In the genomic region with DNA sequence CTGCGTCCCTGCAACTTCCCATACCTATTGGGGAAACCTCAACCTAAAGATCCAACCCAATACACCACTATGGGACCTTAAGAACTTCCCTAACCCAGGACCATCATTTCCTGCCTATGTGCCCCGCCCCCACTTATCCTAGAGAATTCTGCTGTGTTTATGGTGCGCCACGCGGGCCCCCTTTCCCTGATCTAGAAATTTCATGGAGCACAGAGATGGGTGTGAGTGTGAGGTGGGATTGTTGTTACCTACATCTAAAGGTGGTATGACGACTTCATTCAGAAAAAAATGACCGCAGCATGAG, we compare ENCODE assay signal across 9 mouse cellular contexts. TPM values are rescaled to one million over a fixed set of nuclear protein-coding genes. Genes with fewer than 3 reads are reported as not detected.
DNase-seq lines count a peak whose midpoint lies in the region; ATAC-seq and TF ChIP-seq lines count a peak whose summit lies in the region.
"Had no signal": no experiment of that assay in that cellular context is flagged by ENCODE, and none has a peak within 500 bp of the region (broad histone marks: within the 10 kb centered on the region; RNA-seq: fewer than 3 reads in every experiment).

No protein-coding gene starts in this region.

- peak overlapping the region; percentile 17; the same call in 1 of the 2 replicates for H3K4me3 ChIP-seq in kidney, embryonic 16.5 days (ENCODE audit: low read length)
- peak overlapping the region; percentile 23 for H3K4me3 ChIP-seq in embryonic facial prominence, embryonic 14.5 days (ENCODE audit: low read depth, low read length)
- no peak overlapping the region for H3K4me3 ChIP-seq in intestine, embryonic 15.5 days (replicated peaks)
- no peak overlapping the region for H3K4me3 ChIP-seq in myocyte
- H3K4me3 ChIP-seq: erythroblast, embryonic 14.5 days had no signal

- no peak overlapping the region for H3K27ac ChIP-seq in kidney, embryonic 16.5 days (ENCODE audit: low read length)
- no peak overlapping the region for H3K27ac ChIP-seq in embryonic facial prominence, embryonic 14.5 days (replicated peaks; ENCODE audit: low read depth, low read length)
- no peak overlapping the region for H3K27ac ChIP-seq in intestine, embryonic 15.5 days

- DNase-seq in kidney, adult 11 months: no peak
- no peak for DNase-seq in embryonic facial prominence, embryonic 14.5 days (ENCODE audit: low spot score)
- no peak for DNase-seq in layer of hippocampus, adult 9-10 months (ENCODE audit: low spot score)
- DNase-seq in frontal cortex, adult 2 months (ENCODE audit: extremely low spot score in 1 of 2, low spot score in 1 of 2): no peak
- DNase-seq in frontal cortex, postnatal 25 days (ENCODE audit: low spot score in 2 of 2): no peak

- H3K9ac ChIP-seq in kidney, embryonic 16.5 days (replicated peaks; ENCODE audit: low read length): no peak overlapping the region
- no peak overlapping the region for H3K9ac ChIP-seq in embryonic facial prominence, embryonic 14.5 days (ENCODE audit: low read depth, low read length)
- H3K9ac ChIP-seq in intestine, embryonic 15.5 days: no peak overlapping the region

- WGBS in kidney, embryonic 16.5 days: 50% methylated on average over 7 of the region's 7 CpGs
- 47% methylated on average over 7 of the region's 7 CpGs for WGBS in embryonic facial prominence, embryonic 14.5 days
- WGBS in intestine, embryonic 15.5 days: 46% methylated on average over 7 of the region's 7 CpGs

- H3K36me3 ChIP-seq in kidney, embryonic 16.5 days (ENCODE audit: insufficient read depth, low read length): no peaks in the 10 kb centered on the region
- no peaks in the 10 kb centered on the region for H3K36me3 ChIP-seq in embryonic facial prominence, embryonic 14.5 days (ENCODE audit: control insufficient read depth, insufficient read depth, low read length)
- H3K36me3 ChIP-seq in intestine, embryonic 15.5 days: no peaks in the 10 kb centered on the region
- no peaks in the 10 kb centered on the region for H3K36me3 ChIP-seq in myocyte (ENCODE audit: control insufficient read depth, insufficient read depth)

- H3K9me3 ChIP-seq in kidney, embryonic 16.5 days (ENCODE audit: low read length): no peaks in the 10 kb centered on the region
- no peaks in the 10 kb centered on the region for H3K9me3 ChIP-seq in embryonic facial prominence, embryonic 14.5 days (ENCODE audit: control insufficient read depth, low read length)
- no peaks in the 10 kb centered on the region for H3K9me3 ChIP-seq in intestine, embryonic 15.5 days

- H3K79me2 ChIP-seq in myocyte (ENCODE audit: control insufficient read depth, insufficient read depth): no peaks in the 10 kb centered on the region

- no peak for TF ChIP-seq POLR2A in myocyte (IDR thresholded peaks at IDR 0.05; ENCODE audit: insufficient read length, low read depth)

- ATAC-seq in kidney, embryonic 16.5 days (ENCODE audit: low FRiP score, low TSS enrichment): peak; percentile 44
- no peak for ATAC-seq in embryonic facial prominence, embryonic 14.5 days (ENCODE audit: low read depth)
- ATAC-seq in intestine, embryonic 15.5 days: no peak; the same call in 1 of the 2 replicates

- no peak overlapping the region for H3ac ChIP-seq in myocyte (ENCODE audit: control insufficient read depth, insufficient read length)

- H3K4me1 ChIP-seq in kidney, embryonic 16.5 days (ENCODE audit: insufficient read depth, low read length): peaks cover 3% of the 10 kb centered on the region
- 0 out of 2 replicates have a peak, but pooled peaks cover 4% of the 10 kb centered on the region for H3K4me1 ChIP-seq in embryonic facial prominence, embryonic 14.5 days (ENCODE audit: control insufficient read depth, insufficient read depth, low read length)
- H3K4me1 ChIP-seq in intestine, embryonic 15.5 days (replicated peaks): peaks cover 7% of the 10 kb centered on the region

- H3K27me3 ChIP-seq in kidney, embryonic 16.5 days (ENCODE audit: insufficient read depth, low read length): no peaks in the 10 kb centered on the region
- H3K27me3 ChIP-seq in embryonic facial prominence, embryonic 14.5 days (replicated peaks; ENCODE audit: control insufficient read depth, insufficient read depth, low read length): no peaks in the 10 kb centered on the region
- H3K27me3 ChIP-seq in intestine, embryonic 15.5 days (replicated peaks): no peaks in the 10 kb centered on the region
- H3K27me3 ChIP-seq in myocyte (ENCODE audit: control insufficient read depth, insufficient read depth, insufficient read length): no peaks in the 10 kb centered on the region

- H3K4me2 ChIP-seq in kidney, embryonic 16.5 days (replicated peaks; ENCODE audit: low read depth, low read length): peak overlapping the region; percentile 37
- peak overlapping the region; percentile 43 for H3K4me2 ChIP-seq in embryonic facial prominence, embryonic 14.5 days (ENCODE audit: low read depth, low read length)
- peak overlapping the region; percentile 46 for H3K4me2 ChIP-seq in intestine, embryonic 15.5 days (replicated peaks)
- peak overlapping the region; percentile 8 for H3K4me2 ChIP-seq in myocyte (ENCODE audit: low read depth)

TF ChIP-seq in myocyte, 11 proteins besides CTCF, POLR2A, EP300 and RAD21:
- TF ChIP-seq REST (IDR thresholded peaks at IDR 0.05; ENCODE audit: insufficient read depth, insufficient read length) (no peak), SRF (IDR thresholded peaks at IDR 0.05; ENCODE audit: control insufficient read depth, insufficient read length, low read depth) (no peak), MYOG (IDR thresholded peaks at IDR 0.05; ENCODE audit: control insufficient read depth in 1 of 3, insufficient read depth in 1 of 3, insufficient read length in 2 of 3, low read depth in 2 of 3) (no peak), POLR2AphosphoS2 (IDR thresholded peaks at IDR 0.05; ENCODE audit: insufficient read length, low read depth) (no peak), MYOD1 (IDR thresholded peaks at IDR 0.05; ENCODE audit: control insufficient read depth in 1 of 3, insufficient read length in 2 of 3, low read depth in 2 of 3) (no peak), TCF3 (IDR thresholded peaks at IDR 0.05; ENCODE audit: insufficient read length, low read depth) (no peak), MAX (IDR thresholded peaks at IDR 0.05; ENCODE audit: low read depth) (no peak), TCF12 (IDR thresholded peaks at IDR 0.05; ENCODE audit: insufficient read depth, poor library complexity, severe bottlenecking) (no peak), E2F4 (IDR thresholded peaks at IDR 0.05; ENCODE audit: insufficient read depth) (no peak), USF1 (IDR thresholded peaks at IDR 0.05; ENCODE audit: low read depth) (no peak), CEBPB (IDR thresholded peaks at IDR 0.05; ENCODE audit: insufficient read depth, poor library complexity, severe bottlenecking) (no peak)

RNA-seq across cellular contexts. Expression of a gene that starts 8.7 kb away (rescaled TPM):
- 36.7 and 37.6 TPM in 2 replicates for polyA plus RNA-seq in kidney, embryonic 16.5 days (2015; fragmentation: Nextera tagmentation; extraction: Ambion mirVana)
- polyA plus RNA-seq in embryonic facial prominence, embryonic 14.5 days (2014; fragmentation: Nextera tagmentation; extraction: Ambion mirVana): 50.9 and 51.7 TPM in 2 replicates
- 31.1 and 31.3 TPM in 2 replicates for polyA plus RNA-seq in intestine, embryonic 15.5 days (2015; fragmentation: Nextera tagmentation; extraction: Ambion mirVana)
- polyA plus RNA-seq in myocyte (2012; fragmentation: generic; extraction: Trizol): 25.4 TPM
- 18.0 and 19.7 TPM in 2 replicates for polyA plus RNA-seq in frontal cortex, adult 2 months (2012; rRNA removed)

Comparison
In these comparisons a context has a peak if more than half of its experiments do, and no peak if none do; other contexts are left out.
1. H3K4me3 ChIP-seq: peak in kidney, embryonic 16.5 days (single experiment) and embryonic facial prominence, embryonic 14.5 days (single experiment); none in intestine, embryonic 15.5 days (single experiment) and myocyte (single experiment).
2. Peak in every context shown above with its lines, with median percentiles within 50 percentile points of each other: H3K4me2 ChIP-seq.